Mouse (Mus musculus) stomach, embryonic 14.5 days (tissue): ENCODE data around the gene L1cam. TPM values are rescaled to one million over a fixed set of nuclear protein-coding genes. Genes with fewer than 3 reads are reported as not detected.

Experiments used
- ATAC-seq: fragments of 200-750 bp; cut with Nextera tagmentation; 2 replicates; pipeline ENCODE4 v1.8.0; 2017; ENCODE audit warnings: low read depth, moderate TSS enrichment; ENCODE audit not compliant: insufficient number of reproducible peaks, insufficient read depth, low FRiP score
- H3K27ac ChIP-seq: fragments of 300-500 bp; sonication (generic); 2 replicates; pipeline ENCODE4 v1.5.1; 2014; ENCODE audit warnings: mild to moderate bottlenecking, low read length, moderate library complexity, mixed read lengths
- H3K27me3 ChIP-seq: fragments of 300-500 bp; sonication (generic); 2 replicates; pipeline ENCODE4 v1.6.1; 2014; ENCODE audit warnings: low read length, control low read depth, mixed read lengths; ENCODE audit not compliant: control insufficient read depth, insufficient read depth
- H3K36me3 ChIP-seq: fragments of 300-500 bp; sonication (generic); 2 replicates; pipeline ENCODE4 v1.6.1; 2014; ENCODE audit warnings: mild to moderate bottlenecking, control low read depth, low read length, moderate library complexity, mixed read lengths; ENCODE audit not compliant: control insufficient read depth, insufficient read depth
- H3K4me1 ChIP-seq: fragments of 300-500 bp; sonication (generic); 2 replicates; pipeline ENCODE4 v1.6.1; 2014; ENCODE audit warnings: low read length, control low read depth, mixed read lengths; ENCODE audit not compliant: control insufficient read depth, insufficient read depth
- H3K4me2 ChIP-seq: fragments of 300-500 bp; sonication (generic); replicated peaks from 2 replicates; pipeline ENCODE4 v1.6.1; 2014; ENCODE audit warnings: low read depth, low read length, control low read depth
- H3K4me3 ChIP-seq: fragments of 300-500 bp; sonication (generic); 2 replicates; pipeline ENCODE4 v1.5.1; 2014; ENCODE audit warnings: low read depth, low read length, control low read depth
- H3K9ac ChIP-seq: fragments of 300-500 bp; sonication (generic); replicated peaks from 2 replicates; pipeline ENCODE4 v1.6.1; 2014; ENCODE audit warnings: low read depth, mild to moderate bottlenecking, control low read depth, low read length, moderate library complexity, mixed read lengths
- H3K9me3 ChIP-seq: fragments of 300-500 bp; sonication (generic); 2 replicates; pipeline ENCODE4 v1.6.1; 2016; ENCODE audit warnings: low read depth, low read length, control low read depth; ENCODE audit not compliant: control insufficient read depth
- WGBS: fragments of 180-500 bp; shearing (Covaris S2); extraction: QIAGEN DNeasy Blood & Tissue Kit; methylation state at CpG from one replicate; pipeline ENCODE4 v1.1.7; 2014; 5-methylcytosine and 5-hydroxymethylcytosine counted together
- polyA plus RNA-seq: library from polyadenylated mRNA; unstranded; fragments of >200 nt; fragmentation: Nextera tagmentation; extraction: Ambion mirVana; gene quantifications from 2 replicates; pipeline ENCODE4 v1.2.1, GENCODE M21; 2014

The L1cam gene
- polyA plus RNA-seq, 1 experiment from 2014 or later, result 12.1 TPM

- peaks cover 6% of the 10 kb centered on the region; the same call in 1 of the 2 replicates for H3K36me3 ChIP-seq
- no peaks in the 10 kb centered on the region for H3K27me3 ChIP-seq
- no peaks in the 10 kb centered on the region for H3K9me3 ChIP-seq
- no peak overlapping the region for H3K4me2 ChIP-seq
- no peaks in the 10 kb centered on the region for H3K4me1 ChIP-seq
- no peak overlapping the region for H3K9ac ChIP-seq
- no peak overlapping the region for H3K4me3 ChIP-seq
- no peak for ATAC-seq
- WGBS, result 91% methylated on average over 5 of the region's 5 CpGs
- no peak overlapping the region for H3K27ac ChIP-seq
Observed at GRCm38 (mm10) chrX:73918631-73919030, 22.7 kb upstream of the L1cam start.

DNA sequence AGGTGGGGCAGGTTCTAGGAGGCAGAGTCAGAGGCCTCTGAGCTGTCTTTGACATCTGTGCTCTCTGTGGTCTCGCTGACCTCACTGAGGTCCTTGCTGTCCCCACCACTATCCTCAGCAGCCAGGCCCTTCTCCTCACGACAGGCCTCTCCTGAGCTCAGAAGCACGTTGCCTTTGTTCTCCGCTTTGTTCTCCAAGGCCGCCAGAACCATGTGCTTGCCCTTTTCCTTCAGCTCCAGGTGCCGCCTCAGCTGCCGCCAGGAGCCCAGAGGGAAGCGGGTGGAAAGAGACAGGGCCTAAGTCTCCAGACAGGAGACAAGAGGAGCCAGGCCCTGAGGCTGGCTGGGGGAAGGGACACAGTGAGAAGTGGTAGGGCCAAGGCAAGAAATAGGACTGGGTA is 21.0 kb upstream of the L1cam start:
- ATAC-seq, result no peak
- H3K4me1 ChIP-seq, result no peaks in the 10 kb centered on the region
- H3K27ac ChIP-seq, result no peak overlapping the region
- H3K4me3 ChIP-seq, result no peak overlapping the region
- no peaks in the 10 kb centered on the region for H3K27me3 ChIP-seq
- H3K4me2 ChIP-seq, result no peak overlapping the region
- H3K9ac ChIP-seq, result no peak overlapping the region
- peaks cover 6% of the 10 kb centered on the region; the same call in 1 of the 2 replicates for H3K36me3 ChIP-seq
- WGBS, result 86% methylated on average over 8 of the region's 8 CpGs
- no peaks in the 10 kb centered on the region for H3K9me3 ChIP-seq

GRCm38 (mm10) chrX:73914827-73915703 is 19.2 kb upstream of the L1cam start:
- ATAC-seq, result peak; percentile 98
- 22% methylated on average over 31 of the region's 31 CpGs for WGBS
- no peaks in the 10 kb centered on the region for H3K4me1 ChIP-seq
- no peaks in the 10 kb centered on the region for H3K27me3 ChIP-seq
- no peak overlapping the region; the same call in 1 of the 2 replicates for H3K4me3 ChIP-seq
- H3K4me2 ChIP-seq, result peak overlapping the region; percentile 37
- H3K27ac ChIP-seq, result peak overlapping the region; percentile 58; the same call in 1 of the 2 replicates
- H3K9ac ChIP-seq, result no peak overlapping the region
- peaks cover 6% of the 10 kb centered on the region; the same call in 1 of the 2 replicates for H3K36me3 ChIP-seq
- no peaks in the 10 kb centered on the region for H3K9me3 ChIP-seq

- Histone ChIP-seq H3K9me3 (no peaks in the 10 kb centered on the region), H3K9ac (no peak overlapping the region), H3K4me3 (no peak overlapping the region), H3K27me3 (no peaks in the 10 kb centered on the region), H3K36me3 (no peaks in the 10 kb centered on the region), H3K4me1 (no peaks in the 10 kb centered on the region), H3K4me2 (no peak overlapping the region), H3K27ac (no peak overlapping the region)
- 91% methylated on average over 2 of the region's 2 CpGs for WGBS
- no peak for ATAC-seq
Observed at GRCm38 (mm10) chrX:73911588-73911987, 15.7 kb upstream of the L1cam start.

GRCm38 (mm10) chrX:73911156-73911555 is 15.3 kb upstream of the L1cam start:
- ATAC-seq, result no peak
- no peak overlapping the region for H3K4me3 ChIP-seq

GRCm38 (mm10) chrX:73910451-73910850 is 14.5 kb upstream of the L1cam start:
- Histone ChIP-seq H3K4me2 (no peak overlapping the region), H3K4me3 (no peak overlapping the region)
- no peak for ATAC-seq

More at GRCm38 (mm10) chrX:73911156-73911555, 15.3 kb upstream of the L1cam start:
- Histone ChIP-seq H3K4me1 (no peaks in the 10 kb centered on the region), H3K27me3 (no peaks in the 10 kb centered on the region), H3K4me2 (peak overlapping the region; percentile 32), H3K9me3 (no peaks in the 10 kb centered on the region), H3K36me3 (no peaks in the 10 kb centered on the region), H3K9ac (no peak overlapping the region; the same call in 1 of the 2 replicates), H3K27ac (no peak overlapping the region)
- WGBS, result 18% methylated on average over 20 of the region's 26 CpGs

DNA sequence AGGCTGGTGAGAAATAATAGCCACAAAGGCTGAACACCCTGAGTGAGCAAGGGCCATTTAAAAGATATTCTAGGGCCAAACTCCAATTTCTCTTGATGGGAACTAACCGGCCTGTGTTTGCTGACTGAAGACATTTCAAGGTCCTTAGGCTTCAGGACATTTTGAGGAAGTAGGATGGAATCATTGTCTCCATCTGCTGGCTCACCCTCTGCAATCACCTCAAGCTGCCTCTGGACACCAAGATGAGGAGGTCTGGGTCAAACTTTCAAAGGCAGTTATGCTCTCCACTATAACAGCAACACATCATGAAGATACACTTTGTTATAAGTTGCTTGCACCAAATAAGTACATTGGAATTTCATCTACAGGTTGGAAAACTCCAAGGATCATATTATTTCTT is 14.1 kb upstream of the L1cam start:
- ATAC-seq, result no peak
- no peaks in the 10 kb centered on the region for H3K36me3 ChIP-seq
- H3K9me3 ChIP-seq, result no peaks in the 10 kb centered on the region
- H3K4me2 ChIP-seq, result no peak overlapping the region
- no peaks in the 10 kb centered on the region for H3K4me1 ChIP-seq
- no peak overlapping the region for H3K9ac ChIP-seq
- H3K27me3 ChIP-seq, result no peaks in the 10 kb centered on the region
- H3K27ac ChIP-seq, result no peak overlapping the region
- WGBS, result 75% methylated on average over 1 of the region's 1 CpGs
- H3K4me3 ChIP-seq, result no peak overlapping the region

More at GRCm38 (mm10) chrX:73910451-73910850, 14.5 kb upstream of the L1cam start:
- no peak overlapping the region for H3K27ac ChIP-seq
- no peak overlapping the region for H3K9ac ChIP-seq
- H3K27me3 ChIP-seq, result no peaks in the 10 kb centered on the region
- H3K4me1 ChIP-seq, result no peaks in the 10 kb centered on the region
- no peaks in the 10 kb centered on the region for H3K36me3 ChIP-seq
- H3K9me3 ChIP-seq, result no peaks in the 10 kb centered on the region

DNA sequence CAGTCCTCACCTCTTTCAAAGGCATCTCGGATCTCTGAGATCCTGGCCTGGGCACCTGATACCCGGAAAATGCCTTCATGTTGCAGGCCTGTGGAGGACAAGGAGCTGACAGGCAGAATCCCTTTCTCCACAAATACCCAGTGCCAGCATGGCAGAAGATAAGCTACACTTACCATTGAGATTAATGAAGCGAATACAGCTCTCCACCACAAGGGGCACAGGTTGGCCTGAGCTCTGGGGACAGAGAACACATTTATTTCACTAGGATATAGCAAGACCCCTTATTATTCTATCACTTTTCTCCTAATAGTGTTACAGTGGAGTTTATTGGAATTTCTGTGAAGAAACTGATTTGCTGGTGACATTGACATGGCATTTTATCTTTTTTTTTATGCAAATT is 2.1 kb upstream of the L1cam start:
- no peak overlapping the region for H3K4me3 ChIP-seq
- no peak for ATAC-seq
- H3K27ac ChIP-seq, result no peak overlapping the region
- no peaks in the 10 kb centered on the region for H3K27me3 ChIP-seq
- no peak overlapping the region for H3K4me2 ChIP-seq
- no peaks in the 10 kb centered on the region for H3K4me1 ChIP-seq
- H3K9me3 ChIP-seq, result no peaks in the 10 kb centered on the region
- H3K36me3 ChIP-seq, result no peaks in the 10 kb centered on the region
- WGBS, result 73% methylated on average over 3 of the region's 3 CpGs
- no peak overlapping the region for H3K9ac ChIP-seq
